Mouse (Mus musculus) hindbrain, embryonic 13.5 days (tissue): ENCODE results near the gene Lingo3. TPM values are rescaled to one million over a fixed set of nuclear protein-coding genes. Genes with fewer than 3 reads are reported as not detected.

Experiments
- ATAC-seq: fragments of 200-750 bp; cut with Nextera tagmentation; 2 replicates; pipeline ENCODE4 v1.8.0; 2017; ENCODE audit warnings: moderate TSS enrichment; ENCODE audit not compliant: low FRiP score
- H3K27ac ChIP-seq: fragments of 300-500 bp; sonication (generic); 2 replicates; pipeline ENCODE4 v1.5.1; 2015; ENCODE audit warnings: inconsistent platforms, mild to moderate bottlenecking, moderate library complexity
- H3K27me3 ChIP-seq: fragments of 300-500 bp; sonication (generic); 2 replicates; pipeline ENCODE4 v1.6.1; 2015; ENCODE audit warnings: mild to moderate bottlenecking, inconsistent platforms
- H3K36me3 ChIP-seq: fragments of 300-500 bp; sonication (generic); 2 replicates; pipeline ENCODE4 v1.6.1; 2015; ENCODE audit warnings: mild to moderate bottlenecking, inconsistent platforms
- H3K4me1 ChIP-seq: fragments of 300-500 bp; sonication (generic); replicated peaks from 2 replicates; pipeline ENCODE4 v1.6.1; 2015; ENCODE audit warnings: inconsistent platforms
- H3K4me2 ChIP-seq: fragments of 300-500 bp; sonication (generic); 2 replicates; pipeline ENCODE4 v1.6.1; 2015; ENCODE audit warnings: inconsistent platforms, mild to moderate bottlenecking, moderate library complexity
- H3K4me3 ChIP-seq: fragments of 300-500 bp; sonication (generic); 2 replicates; pipeline ENCODE4 v1.5.1; 2015; ENCODE audit warnings: mild to moderate bottlenecking, inconsistent platforms
- H3K9ac ChIP-seq: fragments of 300-500 bp; sonication (generic); 2 replicates; pipeline ENCODE4 v1.6.1; 2015; ENCODE audit warnings: mild to moderate bottlenecking, inconsistent platforms
- H3K9me3 ChIP-seq: fragments of 300-500 bp; sonication (generic); 2 replicates; pipeline ENCODE4 v1.6.1; 2016; ENCODE audit warnings: inconsistent platforms
- WGBS: fragments of 180-500 bp; shearing (Covaris S2); methylation state at CpG from one replicate; pipeline ENCODE4 v1.1.7; 2015; 5-methylcytosine and 5-hydroxymethylcytosine counted together
- polyA plus RNA-seq: library from polyadenylated mRNA; unstranded; fragments of >200 nt; fragmentation: Nextera tagmentation; extraction: Ambion mirVana; gene quantifications from 2 replicates; pipeline ENCODE4 v1.2.1, GENCODE M21; 2015

The Lingo3 gene
- polyA plus RNA-seq, 1 experiment from 2014 or later, result 3.4 TPM

GRCm38 (mm10) chr10:80858350-80858935 is 14.6 kb upstream of the Lingo3 start:
- Histone ChIP-seq H3K4me3 (no peak overlapping the region), H3K36me3 (peaks cover 24% of the 10 kb centered on the region), H3K4me1 (peaks cover 45% of the 10 kb centered on the region), H3K4me2 (no peak overlapping the region), H3K27me3 (no peaks in the 10 kb centered on the region), H3K9me3 (no peaks in the 10 kb centered on the region), H3K9ac (peak overlapping the region; percentile 95), H3K27ac (peak overlapping the region; percentile 48; the same call in 1 of the 2 replicates)
- 84% methylated on average over 7 of the region's 7 CpGs for WGBS
- ATAC-seq, result no peak

- no peak overlapping the region for H3K4me3 ChIP-seq
- H3K9ac ChIP-seq, result peak overlapping the region; percentile 95
- H3K27ac ChIP-seq, result peak overlapping the region; percentile 48
- no peak for ATAC-seq
- H3K27me3 ChIP-seq, result no peaks in the 10 kb centered on the region
- peaks cover 23% of the 10 kb centered on the region for H3K36me3 ChIP-seq
- H3K4me1 ChIP-seq, result peaks cover 48% of the 10 kb centered on the region
- peak overlapping the region; percentile 100; the same call in 1 of the 2 replicates for H3K4me2 ChIP-seq
- 55% methylated on average over 3 of the region's 3 CpGs for WGBS
- no peaks in the 10 kb centered on the region for H3K9me3 ChIP-seq
Observed at GRCm38 (mm10) chr10:80857848-80858247, 14.0 kb upstream of the Lingo3 start.

DNA sequence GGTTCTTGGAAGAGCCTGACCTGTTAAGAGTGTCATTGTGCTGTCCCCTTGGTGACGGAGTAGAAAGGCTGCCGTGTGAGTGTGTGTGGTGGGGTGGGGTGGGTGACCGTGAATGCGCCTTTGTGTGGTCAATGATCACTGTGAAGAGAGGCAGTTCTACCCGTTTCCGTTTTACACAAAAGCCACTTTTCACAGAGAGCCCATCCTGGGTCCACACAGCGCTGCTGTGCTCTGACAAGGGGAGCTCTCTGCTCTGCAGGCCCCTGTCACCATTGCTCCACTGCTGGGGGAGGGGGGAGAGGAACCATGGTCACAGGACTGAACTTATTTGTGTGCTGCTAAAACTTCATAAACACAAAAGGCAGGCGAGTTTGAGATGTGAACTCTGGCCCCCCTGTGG is 13.5 kb upstream of the Lingo3 start:
- peak; percentile 17; the same call in 1 of the 2 replicates for ATAC-seq
- Histone ChIP-seq H3K4me1 (peaks cover 48% of the 10 kb centered on the region), H3K9me3 (no peaks in the 10 kb centered on the region), H3K27me3 (no peaks in the 10 kb centered on the region), H3K36me3 (peaks cover 21% of the 10 kb centered on the region), H3K9ac (peak overlapping the region; percentile 95), H3K4me3 (no peak overlapping the region), H3K27ac (peak overlapping the region; percentile 48), H3K4me2 (peak overlapping the region; percentile 100; the same call in 1 of the 2 replicates)
- 31% methylated on average over 8 of the region's 8 CpGs for WGBS

GRCm38 (mm10) chr10:80856908-80857307 is 13.1 kb upstream of the Lingo3 start:
- Histone ChIP-seq H3K4me3 (peak overlapping the region; percentile 95; the same call in 1 of the 2 replicates), H3K36me3 (peaks cover 21% of the 10 kb centered on the region), H3K27ac (0 out of 2 replicates have a peak overlapping the region, but pooled peaks have one; percentile 48), H3K9ac (peak overlapping the region; percentile 95), H3K4me2 (peak overlapping the region; percentile 100), H3K4me1 (peaks cover 48% of the 10 kb centered on the region), H3K27me3 (no peaks in the 10 kb centered on the region), H3K9me3 (no peaks in the 10 kb centered on the region)
- ATAC-seq, result no peak
- WGBS, result 81% methylated on average over 5 of the region's 5 CpGs

DNA sequence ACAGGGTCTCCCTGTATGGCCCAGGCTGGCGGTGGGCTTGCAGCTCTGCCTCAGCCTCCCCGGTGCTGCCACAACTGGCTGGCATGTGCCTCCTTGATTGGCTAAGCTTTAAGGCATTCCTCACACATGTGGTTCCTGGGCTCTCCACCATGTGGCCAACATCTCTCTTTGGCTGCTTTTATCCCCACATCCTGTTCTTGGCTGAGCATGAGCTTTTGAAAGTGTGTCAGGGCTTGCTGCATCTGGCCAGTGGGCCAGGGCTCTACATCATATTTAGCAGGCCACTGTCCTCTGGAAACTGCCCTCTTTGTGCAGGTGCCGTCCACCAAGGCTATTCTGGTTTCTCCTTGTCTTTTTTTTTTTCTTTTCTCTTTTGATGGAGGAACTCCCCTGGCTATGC is 12.4 kb upstream of the Lingo3 start:
- Histone ChIP-seq H3K4me3 (peak overlapping the region; percentile 95), H3K36me3 (peaks cover 21% of the 10 kb centered on the region), H3K27me3 (no peaks in the 10 kb centered on the region), H3K9me3 (no peaks in the 10 kb centered on the region), H3K4me2 (peak overlapping the region; percentile 100), H3K27ac (no peak overlapping the region), H3K9ac (peak overlapping the region; percentile 95), H3K4me1 (peaks cover 48% of the 10 kb centered on the region)
- no peak for ATAC-seq
- 68% methylated on average over 3 of the region's 3 CpGs for WGBS

DNA sequence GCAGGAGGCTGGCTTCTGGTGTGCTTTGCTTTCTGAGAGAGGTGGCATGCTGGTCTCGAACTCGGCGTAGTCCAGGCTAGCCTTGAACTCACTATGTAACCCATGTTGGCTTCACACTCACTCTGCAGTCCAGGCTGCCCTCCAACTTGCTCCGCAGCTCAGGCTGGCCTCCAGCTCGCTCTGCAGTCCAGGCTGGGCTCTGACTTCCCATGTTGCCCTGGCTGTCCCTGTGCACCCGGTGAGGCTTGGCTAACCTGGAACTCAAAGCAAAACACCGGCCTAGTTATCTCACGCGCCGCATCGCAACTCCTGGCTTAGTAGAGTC is 11.9 kb upstream of the Lingo3 start:
- peaks cover 25% of the 10 kb centered on the region for H3K36me3 ChIP-seq
- H3K4me1 ChIP-seq, result peaks cover 48% of the 10 kb centered on the region
- no peaks in the 10 kb centered on the region for H3K27me3 ChIP-seq
- peak overlapping the region; percentile 95 for H3K9ac ChIP-seq
- peak overlapping the region; percentile 95 for H3K4me3 ChIP-seq
- no peak for ATAC-seq
- H3K9me3 ChIP-seq, result no peaks in the 10 kb centered on the region
- peak overlapping the region; percentile 64 for H3K27ac ChIP-seq
- peak overlapping the region; percentile 100 for H3K4me2 ChIP-seq
- WGBS, result 23% methylated on average over 11 of the region's 11 CpGs

DNA sequence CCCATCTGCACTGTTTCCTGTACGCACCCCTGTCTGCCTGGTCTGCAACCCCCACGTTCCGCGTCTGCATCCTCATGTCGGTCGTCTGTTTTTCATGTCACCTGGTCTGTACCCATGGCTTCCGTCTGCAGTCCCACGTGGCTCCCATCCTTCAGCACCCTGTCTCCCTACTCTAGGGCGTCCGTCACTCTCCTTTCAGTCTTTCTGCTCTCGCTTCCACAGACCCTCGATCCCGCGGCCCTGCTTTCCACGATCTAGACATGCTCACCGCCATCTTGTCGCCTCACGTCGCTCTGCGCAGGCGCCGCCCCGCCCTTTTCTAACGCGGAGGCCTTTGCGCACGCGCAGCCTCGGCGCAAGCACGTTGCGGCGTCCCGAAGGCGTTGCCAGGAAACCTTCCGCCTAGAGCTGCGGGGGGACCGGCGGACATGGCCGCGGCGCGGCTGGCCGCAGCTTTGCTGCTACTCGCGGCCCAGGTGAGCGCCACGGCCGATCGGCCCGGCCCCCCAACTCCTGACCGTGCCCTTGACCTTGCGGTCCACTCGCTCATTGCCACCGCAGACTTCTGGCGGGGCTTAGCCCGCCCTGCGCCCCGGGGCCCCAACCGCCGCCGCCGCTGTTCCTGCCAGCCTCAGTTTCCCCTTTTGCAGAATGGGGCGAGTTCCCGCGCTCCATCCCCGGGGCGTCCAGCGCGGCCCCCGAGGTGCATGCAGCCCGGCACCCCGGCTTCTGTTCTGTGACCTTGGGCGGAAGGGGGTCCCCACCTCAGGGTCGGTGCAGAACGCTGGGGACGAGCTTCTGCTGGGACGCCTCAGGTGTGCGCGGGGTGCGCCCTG is 11.3 kb upstream of the Lingo3 start, which contains the start of the genes Lsm7 and Sppl2b:
Lsm7 (minus strand) TSS at position 297 of the 836 bp plus-strand sequence.
Sppl2b (plus strand) TSS at position 363 of the 836 bp plus-strand sequence.
- Histone ChIP-seq H3K36me3 (peaks cover 30% of the 10 kb centered on the region), H3K4me2 (peak within 1 kb of the TSS; percentile 100)

GRCm38 (mm10) chr10:80848571-80848970 is 4.7 kb upstream of the Lingo3 start:
- peaks cover 31% of the 10 kb centered on the region for H3K27me3 ChIP-seq
- H3K4me2 ChIP-seq, result no peak overlapping the region
- ATAC-seq, result no peak
- WGBS, result 15% methylated on average over 10 of the region's 10 CpGs
- H3K9me3 ChIP-seq, result no peaks in the 10 kb centered on the region
- no peak overlapping the region for H3K4me3 ChIP-seq
- H3K4me1 ChIP-seq, result peaks cover 14% of the 10 kb centered on the region
- peaks cover 33% of the 10 kb centered on the region for H3K36me3 ChIP-seq
- H3K27ac ChIP-seq, result no peak overlapping the region
- no peak overlapping the region for H3K9ac ChIP-seq

More for the DNA sequence above, 11.3 kb upstream of the Lingo3 start, which contains the start of the genes Lsm7 and Sppl2b:
- H3K4me3 ChIP-seq, result peak within 1 kb of the TSS; percentile 95
- under 1% methylated on average over 79 of the region's 81 CpGs for WGBS
- no peaks in the 10 kb centered on the region for H3K9me3 ChIP-seq
- peak within 1 kb of the TSS; percentile 82 for H3K27ac ChIP-seq
- ATAC-seq, result peak; percentile 82
- no peaks in the 10 kb centered on the region for H3K27me3 ChIP-seq
- peak within 1 kb of the TSS; percentile 95 for H3K9ac ChIP-seq
- H3K4me1 ChIP-seq, result peaks cover 48% of the 10 kb centered on the region

DNA sequence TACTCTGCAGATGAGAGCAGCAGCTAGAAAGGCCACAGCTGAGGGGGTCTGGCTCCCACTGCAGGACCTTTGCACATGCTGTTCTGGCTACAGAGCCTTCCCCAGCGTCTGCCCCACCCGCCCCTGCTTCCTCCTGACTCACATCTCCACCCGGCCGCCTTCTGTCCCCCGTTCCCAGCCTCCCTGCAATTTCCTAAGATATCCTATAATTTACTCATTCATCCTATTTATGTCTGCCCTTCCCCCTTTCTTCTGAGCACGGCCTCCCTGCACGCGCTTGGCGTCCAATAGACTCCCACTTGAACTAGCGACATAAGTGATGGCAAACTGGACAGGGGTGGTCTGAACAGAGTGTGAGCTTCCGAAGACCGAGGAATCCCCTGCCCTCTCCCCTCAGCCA is 1.9 kb upstream of the Lingo3 start:
- Histone ChIP-seq H3K4me1 (peaks cover 18% of the 10 kb centered on the region), H3K4me2 (no peak overlapping the region), H3K36me3 (peaks cover 8% of the 10 kb centered on the region), H3K9ac (no peak overlapping the region), H3K9me3 (no peaks in the 10 kb centered on the region), H3K4me3 (no peak overlapping the region), H3K27me3 (peaks cover 57% of the 10 kb centered on the region), H3K27ac (no peak overlapping the region)
- no peak for ATAC-seq
- 78% methylated on average over 12 of the region's 12 CpGs for WGBS

DNA sequence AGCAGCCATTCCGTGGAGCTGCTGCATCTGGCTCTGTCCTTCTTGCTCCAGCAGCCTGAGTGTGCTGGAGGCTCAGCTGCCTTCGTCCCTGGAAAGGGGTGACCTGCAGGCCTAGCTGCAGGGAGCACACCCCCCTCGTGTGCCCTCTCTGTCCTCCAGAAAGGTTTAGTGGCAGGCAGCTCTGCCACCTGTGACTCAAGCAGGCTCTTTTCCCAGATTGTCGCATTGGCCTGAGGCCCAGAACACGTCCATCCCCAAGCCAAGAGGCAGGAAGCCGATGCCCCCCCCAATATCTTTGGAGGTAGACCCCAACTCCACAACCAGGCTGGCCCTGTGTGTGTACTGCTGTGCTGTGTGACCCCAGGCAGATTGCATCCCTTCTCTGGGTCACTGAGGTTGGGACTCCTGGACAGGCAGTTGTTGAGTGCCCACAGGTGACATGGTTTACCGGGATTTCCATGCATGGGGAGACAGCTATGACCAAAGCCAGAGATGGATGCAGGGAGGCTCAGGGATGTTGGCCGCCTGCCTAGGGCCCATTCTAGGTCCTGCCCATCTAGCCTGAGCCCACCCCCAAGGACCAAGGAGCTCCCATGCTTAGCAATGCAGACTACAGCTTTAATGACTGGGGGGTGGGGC is 1.3 kb upstream of the Lingo3 start:
- 65% methylated on average over 8 of the region's 8 CpGs for WGBS
- H3K4me2 ChIP-seq, result no peak overlapping the region
- no peak overlapping the region for H3K9ac ChIP-seq
- no peak overlapping the region for H3K4me3 ChIP-seq
- peaks cover 57% of the 10 kb centered on the region for H3K27me3 ChIP-seq
- peaks cover 18% of the 10 kb centered on the region for H3K4me1 ChIP-seq
- no peaks in the 10 kb centered on the region for H3K9me3 ChIP-seq
- no peak for ATAC-seq
- H3K36me3 ChIP-seq, result peaks cover 3% of the 10 kb centered on the region
- H3K27ac ChIP-seq, result no peak overlapping the region

DNA sequence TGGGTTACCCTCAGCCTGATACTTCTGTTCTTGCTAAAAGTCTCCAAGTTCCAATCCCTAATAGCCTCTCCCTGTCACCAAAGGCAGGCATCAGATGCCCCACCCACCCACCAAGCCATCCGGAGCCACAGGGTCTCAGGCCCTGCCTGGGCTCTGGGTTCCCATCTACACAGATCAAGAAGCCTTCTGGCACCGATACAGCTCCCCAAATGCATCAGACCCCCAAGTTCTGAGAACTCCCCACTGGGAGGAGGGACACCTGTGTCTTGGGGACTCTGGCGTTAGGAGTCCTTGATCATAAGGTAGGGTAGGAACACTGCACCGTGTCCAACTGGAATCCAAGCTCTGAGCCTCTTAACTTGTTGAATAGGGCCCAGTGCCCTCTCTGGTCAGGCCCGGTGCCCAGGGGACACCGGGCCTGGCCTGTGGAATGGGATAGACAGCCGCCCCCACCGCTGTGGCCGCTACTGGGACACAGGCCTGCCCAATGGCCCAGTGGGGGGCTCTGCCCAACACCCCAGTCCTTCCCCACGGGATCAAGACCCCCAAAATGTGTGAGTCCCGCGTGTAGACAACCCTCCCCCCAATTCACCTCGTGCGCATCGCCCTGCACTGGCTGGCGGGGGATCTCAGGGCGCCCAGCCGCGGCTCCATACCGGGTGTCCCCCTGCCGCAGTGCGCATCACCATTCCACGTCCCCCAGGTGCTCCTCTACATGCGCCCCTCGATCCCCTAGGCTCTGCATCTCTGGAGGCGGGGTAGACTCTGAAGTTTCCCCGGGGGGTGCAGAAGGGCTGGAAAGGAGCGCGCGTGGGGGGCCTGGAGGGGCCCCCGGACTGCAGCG is 530 bp downstream of the Lingo3 start:
- H3K4me2 ChIP-seq, result peak overlapping the region; percentile 76
- H3K36me3 ChIP-seq, result no peaks in the 10 kb centered on the region
- ATAC-seq, result peak; percentile 19; the same call in 1 of the 2 replicates
- H3K4me3 ChIP-seq, result peak overlapping the region; percentile 52
- peaks cover 18% of the 10 kb centered on the region for H3K4me1 ChIP-seq
- H3K9ac ChIP-seq, result peak overlapping the region; percentile 82
- H3K27ac ChIP-seq, result no peak overlapping the region
- no peaks in the 10 kb centered on the region for H3K9me3 ChIP-seq
- WGBS, result 9% methylated on average over 32 of the region's 32 CpGs
- H3K27me3 ChIP-seq, result peaks cover 57% of the 10 kb centered on the region
